Mouse (Mus musculus) adrenal gland, adult (tissue): ENCODE data around the gene Fkbp6.

Experiments used
- DNase-seq, 2 experiments: peaks; one replicate each; pipeline ENCODE4 v3.0.0; 2022 to 2023; ENCODE audit warnings: low spot score in 1 of 2; ENCODE audit not compliant: inconsistent age in 2 of 2

Fkbp6 gene

GRCm38 (mm10) chr5:135352995-135353394 lies 3.2 kb upstream of the Fkbp6 start, which contains the start of gene Trim50:
Gene Trim50 (plus strand): TSS chr5:135353295.
- no peak for DNase-seq

DNA sequence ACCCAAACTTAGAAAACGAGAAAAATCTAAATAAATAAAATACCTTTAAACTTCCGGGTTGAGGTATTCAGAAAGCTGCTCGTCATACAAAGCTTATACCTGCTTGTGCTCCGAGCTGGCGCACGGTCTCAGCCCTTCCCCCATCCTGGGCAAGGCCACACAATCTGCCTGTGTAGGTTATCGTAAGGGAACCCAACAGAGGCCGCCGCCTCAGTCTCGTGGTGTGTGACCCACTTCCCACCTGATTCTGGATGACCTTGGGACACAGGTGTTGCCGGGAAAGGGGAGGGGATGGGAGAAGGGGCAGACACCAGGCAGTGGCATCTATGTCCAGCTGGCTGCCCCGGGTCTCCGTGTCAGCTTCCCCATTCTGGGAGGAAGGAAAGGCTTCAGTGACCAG lies 1.8 kb upstream of the Fkbp6 start:
- no peak for DNase-seq

GRCm38 (mm10) chr5:135347511-135348011 lies 2.3 kb downstream of the Fkbp6 start:
- DNase-seq, result no peak

DNA sequence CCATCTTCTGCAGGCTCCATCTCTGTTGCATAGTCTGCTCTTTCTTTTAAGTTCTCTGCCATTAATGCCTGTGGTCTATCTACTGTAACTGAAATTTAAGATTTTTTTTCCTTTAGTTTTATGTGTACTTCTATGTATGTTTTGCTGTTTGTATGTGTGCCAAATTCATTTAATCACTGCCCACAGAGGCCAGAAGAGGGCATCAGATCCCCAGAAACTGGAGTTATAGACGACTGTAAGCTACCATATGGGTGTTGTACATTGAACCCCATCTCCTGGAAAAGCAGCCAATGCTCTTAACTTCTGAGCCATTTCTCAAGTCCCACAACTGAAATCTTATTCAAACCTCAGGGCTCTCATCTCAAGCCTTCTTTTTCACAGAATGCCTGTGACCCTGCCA lies 3.4 kb downstream of the Fkbp6 start:
- peak in 1 of 2 experiments; percentile 63 for DNase-seq

DNA sequence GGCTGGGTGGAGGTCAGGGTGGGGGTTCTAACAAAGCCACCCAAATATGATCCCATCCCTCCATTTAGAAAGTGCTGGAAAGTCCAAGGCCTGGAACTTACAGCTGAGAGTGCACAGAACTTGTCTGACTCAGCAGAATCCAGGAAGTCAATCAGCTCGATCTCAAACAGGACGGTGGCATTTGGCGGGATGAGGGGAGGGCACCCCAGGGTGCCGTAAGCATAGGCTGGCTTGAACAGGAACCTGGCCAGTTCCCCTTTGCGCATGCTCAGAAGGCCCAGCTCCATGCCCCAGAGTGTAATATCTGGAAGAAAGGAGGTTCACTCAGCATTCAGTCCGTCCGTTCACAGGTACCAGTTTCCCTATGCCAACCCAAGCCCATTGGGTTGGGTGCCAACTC lies 3.9 kb downstream of the Fkbp6 start:
- DNase-seq, result no peak

GRCm38 (mm10) chr5:135337575-135337974 lies 12.3 kb downstream of the Fkbp6 start:
- DNase-seq, result peak; percentile 56 to 83

GRCm38 (mm10) chr5:135331161-135331560 lies 18.7 kb downstream of the Fkbp6 start:
- no peak for DNase-seq

DNA sequence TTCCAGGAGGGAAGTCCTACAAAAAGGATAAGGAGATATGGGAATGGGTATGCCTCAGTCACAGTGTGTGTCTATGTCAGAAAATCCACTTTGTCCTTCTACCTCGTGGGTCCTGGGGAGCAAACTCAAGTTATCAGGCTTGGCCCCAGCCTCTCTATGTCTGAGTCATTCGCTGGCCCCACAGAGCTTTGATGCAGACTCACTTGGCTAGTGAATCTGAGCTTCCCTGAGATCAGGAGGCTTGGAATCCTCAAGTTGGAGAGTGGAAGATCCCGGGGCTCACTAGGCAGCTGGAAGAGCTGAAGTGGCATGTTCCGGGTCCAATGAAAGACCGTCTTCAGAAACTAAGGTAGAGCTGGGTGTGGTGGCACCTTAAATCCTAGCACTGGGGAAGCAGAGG lies 19.6 kb downstream of the Fkbp6 start:
- no peak for DNase-seq

- DNase-seq, result no peak
Observed at GRCm38 (mm10) chr5:135329471-135329870, 20.4 kb downstream of the Fkbp6 start.

DNA sequence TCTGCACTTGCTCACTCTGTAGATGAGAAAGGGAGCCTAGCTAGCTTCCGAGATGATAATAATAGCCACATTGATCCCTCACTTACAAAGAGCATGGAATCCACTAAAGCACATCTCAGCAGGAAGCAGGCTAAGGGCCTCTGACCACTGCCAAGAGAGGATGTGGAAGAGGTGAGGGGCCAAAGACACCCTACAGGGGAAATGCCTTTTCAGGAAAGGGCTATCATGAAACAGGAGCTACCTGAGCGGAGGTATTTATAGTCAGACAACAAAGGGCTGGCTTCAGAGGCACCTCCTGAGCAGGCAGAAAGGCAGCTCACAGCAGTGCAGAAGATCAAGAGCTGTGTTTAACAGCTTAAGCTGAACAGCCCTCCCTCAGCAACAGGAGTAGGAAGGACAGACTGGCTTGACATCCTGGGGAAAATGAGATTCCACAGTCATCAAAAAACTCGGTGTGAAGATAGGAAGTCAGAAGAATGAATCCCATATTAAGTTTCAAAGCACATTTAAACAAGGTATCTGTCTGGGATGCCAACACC lies 23.7 kb downstream of the Fkbp6 start:
- no peak for DNase-seq

DNA sequence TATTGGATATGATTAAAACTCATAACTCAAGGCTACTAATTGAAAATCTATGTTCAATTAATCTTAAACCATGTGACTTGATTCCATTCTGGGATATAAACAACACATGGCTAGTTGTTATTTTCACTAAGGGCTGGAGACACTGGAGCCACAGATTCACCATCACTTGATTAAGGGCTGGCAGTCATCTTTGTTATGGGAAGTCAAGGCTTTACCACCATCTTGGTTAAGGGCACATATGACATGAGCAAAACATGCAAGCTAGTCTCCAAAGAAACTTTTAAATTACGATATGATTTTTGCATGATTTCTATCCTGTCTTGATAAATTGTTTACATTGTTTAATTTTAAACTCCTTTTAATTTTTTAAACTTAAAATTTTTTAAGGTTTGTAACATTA lies 27.6 kb downstream of the Fkbp6 start:
- DNase-seq, result no peak

GRCm38 (mm10) chr5:135319856-135320255 lies 30.0 kb downstream of the Fkbp6 start:
- no peak for DNase-seq

DNA sequence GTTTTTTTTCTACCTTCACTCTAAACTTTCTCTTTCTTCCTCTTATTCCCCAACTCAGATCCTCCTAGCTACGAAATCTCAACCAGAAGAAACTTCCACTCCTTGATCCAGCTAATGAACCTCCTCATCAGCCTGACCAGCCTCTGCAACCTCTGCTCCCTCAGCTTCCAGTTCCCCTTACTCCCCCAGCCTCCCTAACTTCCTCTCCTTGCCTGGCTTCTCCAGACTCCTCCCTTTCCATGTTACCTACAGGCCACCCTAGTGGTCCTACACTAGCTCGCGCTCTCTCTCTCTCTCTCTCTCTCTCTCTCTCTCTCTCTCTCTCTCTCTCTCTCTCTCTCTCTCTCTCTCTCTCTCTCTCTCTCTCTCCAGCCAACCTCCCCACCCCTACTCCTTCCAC lies 33.7 kb downstream of the Fkbp6 start:
- DNase-seq, result no peak

- no peak for DNase-seq
Observed at GRCm38 (mm10) chr5:135306321-135306965, 43.4 kb downstream of the Fkbp6 start.

- DNase-seq, result no peak
Observed at GRCm38 (mm10) chr5:135302454-135302853, 47.4 kb downstream of the Fkbp6 start.

DNA sequence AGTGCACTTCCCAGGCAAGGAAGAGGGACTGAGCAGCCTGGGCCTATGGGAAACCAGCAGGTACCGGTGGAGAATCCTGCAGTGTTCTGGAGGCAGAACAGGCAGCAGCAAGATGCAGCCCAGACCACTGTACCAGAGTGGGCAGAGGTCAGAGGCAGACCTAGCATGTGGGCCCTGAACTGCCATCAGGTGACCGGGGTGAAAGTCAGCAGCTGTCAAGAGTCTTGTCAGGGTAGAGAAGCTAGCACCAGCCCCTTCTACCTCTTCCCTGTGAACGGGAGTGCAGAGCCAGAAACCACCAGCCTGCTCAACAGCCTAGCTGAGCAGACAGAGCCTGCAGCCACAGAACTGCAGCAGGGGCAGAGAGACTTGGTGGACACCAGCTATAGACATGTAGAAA lies 47.9 kb downstream of the Fkbp6 start:
- no peak for DNase-seq

GRCm38 (mm10) chr5:135292001-135292400 lies 57.8 kb downstream of the Fkbp6 start:
- DNase-seq, result no peak

DNA sequence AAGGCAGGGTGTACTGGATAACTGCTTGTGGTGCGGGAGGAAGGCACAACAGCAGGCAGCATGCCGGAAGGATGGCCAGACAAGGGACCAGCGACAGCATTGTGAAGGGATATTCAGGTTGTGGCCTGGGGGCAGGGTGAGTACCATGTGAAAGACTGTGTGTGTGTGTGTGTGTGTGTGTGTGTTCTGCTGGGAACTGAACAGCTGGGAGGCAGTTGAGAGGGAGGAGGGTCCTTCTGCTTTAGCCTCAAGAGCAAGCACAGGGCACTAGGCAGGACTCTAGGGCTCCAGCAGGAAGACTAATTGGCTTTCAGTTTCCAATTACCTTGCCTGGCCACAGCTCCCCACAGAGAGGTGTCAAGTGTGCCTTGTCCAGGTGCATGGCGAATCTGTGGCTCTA lies 58.7 kb downstream of the Fkbp6 start:
- DNase-seq, result no peak

DNA sequence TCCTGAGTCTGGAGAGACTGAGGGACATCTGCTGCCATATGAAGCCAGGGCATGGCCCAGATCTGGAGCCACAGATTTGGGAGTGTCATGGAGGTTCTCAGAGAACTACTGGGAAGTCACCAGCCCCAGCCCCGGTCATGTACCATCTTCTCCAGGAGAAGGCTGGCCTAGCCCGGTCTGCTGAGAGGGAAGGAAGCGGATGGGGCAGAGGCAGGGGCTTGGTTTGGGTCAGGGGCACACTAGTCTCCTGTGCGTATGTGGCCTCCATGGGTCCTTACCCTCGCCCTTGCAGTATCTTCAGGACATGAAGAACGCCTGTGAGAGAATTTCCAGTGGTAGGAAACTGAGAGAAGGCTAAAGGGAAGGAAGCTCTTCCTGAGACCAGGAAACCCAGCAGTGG lies 59.1 kb downstream of the Fkbp6 start:
- no peak for DNase-seq

DNA sequence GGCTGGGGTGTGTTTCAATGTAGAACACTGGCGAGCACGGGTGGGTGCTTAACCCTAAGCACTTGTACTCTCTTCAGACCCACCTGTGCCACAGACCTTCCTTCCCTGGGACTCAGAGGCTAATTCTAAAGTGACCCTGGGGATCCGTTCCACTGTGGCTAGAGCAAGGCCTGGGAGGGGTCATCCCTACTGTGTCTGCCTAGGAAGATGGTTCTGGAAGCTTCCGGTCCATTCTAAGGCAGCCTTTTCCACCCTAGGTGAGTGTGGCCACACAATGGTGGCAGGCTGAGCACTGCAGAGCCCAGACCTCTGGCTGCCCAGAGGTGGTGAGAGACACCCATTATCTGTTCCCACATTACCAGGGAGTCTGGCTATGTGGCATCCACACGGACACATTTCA lies 62.9 kb downstream of the Fkbp6 start:
- DNase-seq, result no peak

GRCm38 (mm10) chr5:135286185-135286584 lies 63.7 kb downstream of the Fkbp6 start:
- DNase-seq, result peak; percentile 83 to 92

DNA sequence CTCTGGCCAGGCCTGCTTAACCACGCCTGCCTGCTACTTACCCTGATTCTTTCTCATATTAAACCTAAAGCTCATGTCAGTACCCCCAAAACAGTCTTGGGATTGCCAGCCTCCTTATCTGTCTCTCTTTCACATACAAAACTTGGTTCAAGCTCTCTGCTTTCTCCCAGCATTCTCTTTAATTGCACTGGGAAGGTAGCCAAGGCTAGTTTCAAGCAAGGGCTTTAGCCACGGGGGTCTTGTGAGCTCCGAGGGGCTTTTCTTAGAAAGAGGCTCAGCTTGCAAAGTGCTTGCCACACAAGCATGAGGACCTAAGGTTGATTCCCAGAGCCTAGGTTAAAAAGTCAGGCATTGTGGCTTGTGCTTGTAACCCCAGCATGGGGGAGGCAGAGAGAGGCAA lies 64.6 kb downstream of the Fkbp6 start:
- DNase-seq, result no peak

DNA sequence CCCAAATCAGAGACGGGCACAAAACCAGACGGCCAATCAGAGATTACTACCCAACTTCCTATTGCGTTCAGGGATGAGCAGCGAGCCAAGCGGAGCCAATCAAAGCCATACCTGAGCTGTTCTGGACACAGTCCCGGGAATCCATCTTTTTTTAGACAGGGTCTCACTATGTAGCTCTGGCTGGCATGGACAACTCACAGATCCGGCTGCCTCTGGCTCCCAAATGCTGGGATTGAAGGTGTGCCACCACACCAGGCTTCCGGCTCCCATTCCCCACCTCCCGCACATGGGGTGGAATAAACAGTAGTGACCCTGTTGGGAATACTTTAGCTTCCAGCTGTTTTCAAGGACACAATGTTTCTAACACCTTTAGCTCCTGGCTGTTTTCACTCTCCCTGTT lies 69.6 kb downstream of the Fkbp6 start:
- DNase-seq, result no peak
